Mouse (Mus musculus) CD4-positive, CD25-positive, alpha-beta regulatory T cell, adult 4 months (primary cell): ENCODE measurements around the gene Dusp22. TPM values are rescaled to one million over a fixed set of nuclear protein-coding genes. Genes with fewer than 3 reads are reported as not detected.
A peak's percentile ranks its signal among the peaks of the same experiment; 100 is the strongest.

Experiments used
- ATAC-seq: one replicate; pipeline ENCODE4 v1.8.0; 2017
- polyA plus RNA-seq, 2 experiments: library from polyadenylated mRNA; unstranded; fragments of 100-300 nt; shearing (Covaris generic); gene quantifications; one replicate each; pipeline ENCODE4 v1.2.1; 2017

Gene Dusp22
- polyA plus RNA-seq, 2 experiments from 2014 or later = 3.3 to 4.6 TPM

- no peak for ATAC-seq
These were observed 62.8 kb downstream of the Dusp22 start for GRCm38 (mm10) chr13:30722601-30723000.

GRCm38 (mm10) chr13:30723258-30723657 is 63.5 kb downstream of the Dusp22 start:
- no peak for ATAC-seq

- ATAC-seq = no peak
These were observed 64.1 kb downstream of the Dusp22 start for GRCm38 (mm10) chr13:30723858-30724257.

DNA sequence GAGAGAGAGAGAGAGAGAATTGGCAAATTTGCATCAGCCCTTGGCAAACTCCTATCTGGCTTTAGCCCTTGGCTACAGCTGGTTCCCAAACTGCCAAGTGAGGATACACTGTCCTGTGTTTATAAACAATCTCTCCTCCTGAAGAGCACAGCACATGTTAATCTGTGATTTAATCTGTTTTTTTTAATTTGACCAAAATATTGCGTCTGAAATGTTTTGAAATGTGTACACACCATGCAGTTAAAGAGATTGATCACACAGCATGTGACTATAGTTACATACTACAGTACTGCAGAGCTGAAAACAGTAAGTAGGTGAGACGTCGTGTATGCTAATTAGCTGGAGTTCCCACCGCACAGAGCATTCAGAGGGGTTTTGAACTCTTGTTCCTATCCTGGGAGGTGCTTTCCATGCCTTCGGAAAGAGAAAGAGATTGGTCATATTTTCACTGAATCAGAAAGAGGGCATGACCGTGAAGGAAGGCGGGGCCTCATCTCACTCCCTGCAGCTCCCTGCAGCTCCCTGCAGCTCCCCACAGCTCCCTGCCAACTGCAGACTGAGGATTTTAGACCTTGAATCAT is 65.0 kb downstream of the Dusp22 start:
- ATAC-seq = peak; percentile 34

GRCm38 (mm10) chr13:30726879-30727278 is 67.1 kb downstream of the Dusp22 start:
- ATAC-seq = no peak

- no peak for ATAC-seq
These were observed 68.4 kb downstream of the Dusp22 start for GRCm38 (mm10) chr13:30728155-30728554.

DNA sequence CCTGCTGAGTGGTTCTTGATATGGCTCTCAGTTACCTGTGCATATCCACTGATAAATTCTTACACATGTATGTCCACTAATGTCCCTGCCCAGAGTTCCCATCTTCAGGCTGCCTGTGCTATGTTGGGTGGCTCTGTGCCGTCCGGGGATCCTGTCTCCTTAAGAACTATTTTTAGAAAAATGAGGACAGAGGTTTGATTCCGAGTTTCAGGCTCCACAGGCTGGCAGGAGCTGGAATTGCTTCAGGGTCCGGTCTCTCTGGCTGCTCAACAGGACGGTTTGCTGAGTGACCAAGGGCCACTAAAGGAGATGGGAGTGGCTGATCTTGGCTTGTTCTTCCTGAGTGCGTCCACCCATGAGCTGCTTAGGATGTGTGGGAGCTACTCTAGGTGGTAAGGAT is 69.4 kb downstream of the Dusp22 start:
- ATAC-seq = no peak

DNA sequence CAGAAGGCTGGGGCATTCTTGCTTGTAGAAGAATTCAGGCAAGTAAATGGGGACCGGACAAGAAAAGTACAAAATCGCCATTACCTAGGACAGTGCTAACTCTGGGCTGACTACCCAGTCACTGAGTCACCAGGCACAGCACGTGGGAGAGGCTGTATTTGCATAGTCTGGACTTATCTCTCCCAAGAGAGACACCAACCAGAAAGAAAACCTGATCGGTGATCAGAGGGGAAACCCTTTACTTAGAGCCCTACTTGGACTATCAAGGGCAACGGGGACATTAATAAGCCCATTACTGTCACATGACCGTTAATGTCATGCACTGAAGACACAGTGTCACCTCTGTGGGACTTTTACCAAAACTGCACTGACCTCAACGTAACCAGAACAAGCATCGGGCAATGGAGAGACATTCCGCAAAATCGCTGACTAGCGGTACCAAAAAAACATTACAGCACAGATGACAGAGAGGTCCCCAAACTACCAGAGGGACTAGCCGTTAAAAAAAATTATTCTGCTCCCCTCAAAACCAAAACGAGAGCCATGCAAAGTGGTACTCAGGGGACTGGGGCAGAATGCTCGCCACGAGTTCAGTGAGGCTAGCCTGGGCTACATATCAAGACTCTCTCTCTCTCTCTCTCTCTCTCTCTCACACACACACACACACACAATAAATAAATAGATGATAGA is 70.5 kb downstream of the Dusp22 start:
- no peak for ATAC-seq

DNA sequence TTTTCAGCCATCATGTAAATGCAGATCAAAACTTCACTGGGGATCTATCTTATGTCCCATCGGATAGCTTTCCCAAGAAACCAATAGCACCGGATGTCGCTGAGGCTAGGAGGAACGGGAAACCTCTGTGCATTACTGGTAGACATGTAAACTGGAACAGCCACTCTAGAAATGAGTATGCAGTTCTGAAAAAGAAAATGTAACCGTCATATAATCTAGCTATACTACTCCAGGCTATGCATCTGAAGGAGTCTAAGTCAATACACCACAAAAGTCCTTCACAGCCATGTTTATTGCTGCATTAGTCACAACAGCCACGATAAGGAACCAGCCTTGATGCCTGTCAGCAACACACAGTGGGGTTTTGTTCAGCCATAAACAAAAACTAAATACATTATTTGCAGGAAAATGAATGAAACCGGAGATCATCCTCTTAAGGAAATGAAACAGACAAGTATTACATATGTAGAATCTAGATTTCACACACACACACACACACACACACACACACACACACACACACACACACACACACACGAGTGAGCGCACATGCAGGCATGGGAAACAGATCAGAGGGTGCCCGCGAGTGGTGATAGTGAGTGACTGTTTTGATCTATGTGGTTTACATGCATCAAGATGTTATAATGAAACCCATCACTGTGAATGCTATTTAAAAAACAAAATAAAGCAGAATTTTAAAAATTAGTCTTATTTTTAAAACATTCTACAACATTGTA is 73.1 kb downstream of the Dusp22 start:
- ATAC-seq = peak; percentile 29

GRCm38 (mm10) chr13:30736721-30737120 is 76.9 kb downstream of the Dusp22 start:
- ATAC-seq = no peak

DNA sequence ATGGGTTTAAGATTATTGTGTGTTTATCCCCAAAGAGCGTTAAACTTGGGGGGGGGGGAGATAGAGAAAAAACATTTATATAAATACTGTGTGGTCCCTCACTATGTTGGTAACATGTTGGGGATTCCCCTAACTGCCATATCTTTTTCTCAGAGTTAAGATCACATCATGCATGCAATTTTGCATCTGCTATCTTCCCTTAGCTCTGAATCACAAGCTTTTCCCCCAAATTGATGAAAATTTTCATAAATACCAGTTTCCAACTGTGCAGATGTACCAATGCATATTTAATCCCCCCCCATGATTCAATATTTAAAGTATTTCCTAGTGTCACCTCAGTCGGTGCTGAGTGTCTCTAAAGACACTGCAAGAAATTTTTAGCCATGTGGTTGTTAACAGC is 77.5 kb downstream of the Dusp22 start:
- no peak for ATAC-seq

DNA sequence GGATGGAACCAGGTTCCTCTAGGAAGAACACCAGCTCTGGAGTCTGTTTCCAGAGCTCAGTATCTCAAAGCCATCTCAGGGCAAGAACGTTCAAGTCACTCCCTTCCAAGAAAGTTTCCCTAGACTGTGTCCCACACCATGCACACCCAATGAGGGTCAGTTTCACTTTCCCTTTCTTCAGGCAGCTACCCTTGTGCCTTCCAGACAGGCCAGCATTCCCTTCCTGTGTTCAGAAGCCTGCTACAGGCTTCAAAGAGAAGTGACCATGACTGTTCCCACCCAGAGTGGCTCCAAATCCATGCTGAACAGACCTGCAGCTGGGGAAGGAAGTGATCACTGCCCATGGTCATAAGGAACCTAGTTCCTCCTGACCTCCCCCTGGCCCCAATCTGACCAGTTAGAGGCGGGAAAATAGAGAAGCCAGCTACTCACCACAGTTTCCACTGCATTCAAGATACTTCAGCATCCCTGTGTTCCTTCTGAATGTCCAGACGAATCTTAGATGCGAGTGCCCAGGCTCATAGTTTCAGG is 78.6 kb downstream of the Dusp22 start:
- ATAC-seq = no peak

- ATAC-seq = no peak
These were observed 81.4 kb downstream of the Dusp22 start for GRCm38 (mm10) chr13:30741172-30741571.

DNA sequence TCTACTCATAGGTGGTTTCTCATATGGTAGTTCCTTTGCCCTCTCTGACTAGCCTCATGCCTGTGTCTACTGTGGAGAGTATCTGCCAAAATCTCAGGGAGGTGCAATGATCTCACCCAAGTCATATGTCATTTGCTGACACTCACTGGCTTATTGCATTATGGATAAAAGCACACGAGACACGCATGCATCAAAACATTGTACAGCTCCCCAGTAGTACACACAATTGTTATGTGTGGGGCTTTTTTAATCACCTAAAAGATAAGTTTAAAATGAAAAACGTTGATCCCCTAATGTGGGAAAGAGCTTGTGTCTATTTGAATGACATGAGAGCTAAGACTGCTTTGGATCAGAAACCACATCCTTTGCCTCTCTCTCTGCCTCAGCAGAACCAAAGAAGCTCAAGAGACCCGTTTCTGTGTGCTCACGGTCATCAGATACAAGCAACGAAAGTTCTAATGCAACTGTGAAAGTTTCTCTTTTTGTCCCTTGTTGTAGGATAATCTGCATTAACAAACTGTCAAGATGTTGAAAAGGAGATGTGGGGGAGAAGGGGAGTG is 82.7 kb downstream of the Dusp22 start:
- peak; percentile 62 for ATAC-seq

- ATAC-seq = no peak
These were observed 85.3 kb downstream of the Dusp22 start for GRCm38 (mm10) chr13:30745121-30745520.

DNA sequence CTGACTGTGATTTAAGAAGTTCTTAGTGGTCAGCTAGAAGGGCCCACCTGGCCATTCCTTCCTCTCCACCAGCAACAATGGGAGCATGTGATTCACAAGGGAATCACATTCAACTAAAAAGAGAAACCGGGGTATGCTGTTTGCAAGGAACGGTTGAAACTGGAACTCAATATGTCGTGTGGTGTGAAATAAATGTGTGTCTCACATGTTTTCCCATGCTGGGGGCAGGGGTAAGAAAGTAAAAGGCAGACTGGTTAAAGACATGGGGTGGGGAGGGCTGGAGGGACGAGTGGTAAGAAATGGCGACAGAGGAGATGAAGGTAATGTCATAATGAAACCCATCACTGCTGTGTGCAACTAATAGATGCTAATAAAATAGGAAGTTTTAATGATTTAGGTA is 87.3 kb downstream of the Dusp22 start:
- ATAC-seq = no peak

GRCm38 (mm10) chr13:30747504-30747903 is 87.7 kb downstream of the Dusp22 start:
- peak; percentile 46 for ATAC-seq

- peak; percentile 67 for ATAC-seq
These were observed 88.5 kb downstream of the Dusp22 start for GRCm38 (mm10) chr13:30748321-30748720.

GRCm38 (mm10) chr13:30749021-30749556 is 89.3 kb downstream of the Dusp22 start, which contains the start of gene Irf4:
Gene Irf4, plus strand, starts transcription at chr13:30749226.
- peak; percentile 44 for ATAC-seq

- no peak for ATAC-seq
These were observed 89.8 kb downstream of the Dusp22 start for GRCm38 (mm10) chr13:30749557-30750141.

- ATAC-seq = no peak
These were observed 90.9 kb downstream of the Dusp22 start for GRCm38 (mm10) chr13:30750461-30751303.

DNA sequence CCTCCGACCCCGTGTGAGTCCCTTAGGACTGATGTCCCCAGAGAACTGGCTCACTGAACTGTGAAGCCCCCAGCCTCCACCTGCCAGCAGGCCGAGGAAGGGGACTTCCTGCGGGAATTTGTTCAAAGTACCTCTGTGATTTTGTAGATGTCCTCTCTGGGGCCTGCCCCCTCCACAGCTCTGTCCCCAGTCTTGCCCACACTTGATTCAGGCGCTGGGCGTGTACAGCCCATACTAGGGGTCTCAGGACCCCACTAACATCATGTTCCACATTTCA is 91.4 kb downstream of the Dusp22 start:
- ATAC-seq = no peak
